Comparison of ENCODE assay signal across 10 mouse cellular contexts in the genomic region with DNA sequence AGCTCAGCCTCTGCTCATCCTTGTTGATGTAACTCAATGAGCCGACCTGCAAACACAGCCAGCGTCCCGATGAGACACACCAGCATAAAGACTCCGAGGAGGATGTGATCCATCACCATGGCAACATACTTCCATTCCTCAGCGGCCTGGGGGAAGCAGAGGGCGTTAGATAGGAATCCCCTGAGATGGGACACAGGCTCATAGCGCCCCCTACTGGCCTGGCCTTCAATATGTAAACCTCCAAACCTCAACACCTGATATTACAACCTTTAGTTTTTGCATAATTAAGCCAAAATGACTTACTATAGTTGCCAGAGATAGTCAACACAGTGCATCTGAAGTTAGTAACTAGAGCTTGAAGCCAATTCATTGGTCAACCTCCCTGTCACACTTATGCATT. TPM values are rescaled to one million over a fixed set of nuclear protein-coding genes. Genes with fewer than 3 reads are reported as not detected.
DNase-seq lines count a peak whose midpoint lies in the region; ATAC-seq and TF ChIP-seq lines count a peak whose summit lies in the region.
"Had no signal": no experiment of that assay in that cellular context is flagged by ENCODE, and none has a peak within 500 bp of the region (broad histone marks: within the 10 kb centered on the region; RNA-seq: fewer than 3 reads in every experiment).

No protein-coding gene starts in this region.

- no peak overlapping the region for H3K9ac ChIP-seq in embryonic facial prominence, embryonic 11.5 days (replicated peaks; ENCODE audit: low read length)
- H3K9ac ChIP-seq: embryonic facial prominence, embryonic 15.5 days; limb, embryonic 13.5 days had no signal

- DNase-seq in layer of hippocampus, adult 2 months (ENCODE audit: low spot score in 2 of 2), result no peak
- DNase-seq in layer of hippocampus, postnatal 36 days, result no peak
- peak; percentile 19 for DNase-seq in MN1 (ENCODE audit: low spot score)
- peak; percentile 52 for DNase-seq in embryonic facial prominence, embryonic 11.5 days (ENCODE audit: low spot score)
- DNase-seq in retina, embryonic 14.5 days (ENCODE audit: low spot score), result peak; percentile 69
- DNase-seq in limb, embryonic 10.5 days (ENCODE audit: low spot score), result no peak
- no peak for DNase-seq in cerebellum, adult 18-20 months

- H3K36me3 ChIP-seq in embryonic facial prominence, embryonic 11.5 days (replicated peaks; ENCODE audit: control insufficient read depth, insufficient read depth, low read depth, low read length), result no peaks in the 10 kb centered on the region
- no peaks in the 10 kb centered on the region for H3K36me3 ChIP-seq in limb, embryonic 10.5 days
- H3K36me3 ChIP-seq: embryonic facial prominence, embryonic 15.5 days; limb, embryonic 13.5 days had no signal

- no peak overlapping the region for H3K4me2 ChIP-seq in embryonic facial prominence, embryonic 11.5 days (ENCODE audit: low read depth, low read length)
- H3K4me2 ChIP-seq: limb, embryonic 13.5 days had no signal

- TF ChIP-seq CTCF in layer of hippocampus, adult 2 months (conservative IDR thresholded peaks at IDR 0.05), result peak; percentile 69

- ATAC-seq in embryonic facial prominence, embryonic 11.5 days (replicated peaks; ENCODE audit: insufficient number of reproducible peaks, low FRiP score, low TSS enrichment, low read depth), result no peak
- no peak for ATAC-seq in activated CD4-positive, CD25-positive, alpha-beta regulatory T cell, adult 4 months

- H3K27me3 ChIP-seq in embryonic facial prominence, embryonic 11.5 days (ENCODE audit: control insufficient read depth, insufficient read depth, low read length), result no peaks in the 10 kb centered on the region
- no peaks in the 10 kb centered on the region for H3K27me3 ChIP-seq in limb, embryonic 10.5 days (ENCODE audit: low read depth, poor library complexity, severe bottlenecking)
- H3K27me3 ChIP-seq: embryonic facial prominence, embryonic 15.5 days; limb, embryonic 13.5 days had no signal

- no peaks in the 10 kb centered on the region for H3K9me3 ChIP-seq in embryonic facial prominence, embryonic 11.5 days (replicated peaks; ENCODE audit: control insufficient read depth, low read length)
- no peaks in the 10 kb centered on the region for H3K9me3 ChIP-seq in limb, embryonic 10.5 days (replicated peaks)
- H3K9me3 ChIP-seq: embryonic facial prominence, embryonic 15.5 days; limb, embryonic 13.5 days had no signal

- 18% methylated on average over 7 of the region's 7 CpGs for whole genome bisulfite sequencing in embryonic facial prominence, embryonic 11.5 days
- 23% methylated on average over 7 of the region's 7 CpGs for WGBS in limb, embryonic 10.5 days

- H3K4me1 ChIP-seq in embryonic facial prominence, embryonic 11.5 days (ENCODE audit: control insufficient read depth, insufficient read depth, low read length), result no peaks in the 10 kb centered on the region
- peaks cover 54% of the 10 kb centered on the region for H3K4me1 ChIP-seq in limb, embryonic 10.5 days

- no peak overlapping the region for H3K4me3 ChIP-seq in layer of hippocampus, adult 2 months
- H3K4me3 ChIP-seq in embryonic facial prominence, embryonic 11.5 days (ENCODE audit: low read depth, low read length), result no peak overlapping the region
- H3K4me3 ChIP-seq in limb, embryonic 10.5 days, result no peak overlapping the region
- H3K4me3 ChIP-seq: embryonic facial prominence, embryonic 15.5 days; limb, embryonic 13.5 days had no signal

- no peak overlapping the region for H3K27ac ChIP-seq in layer of hippocampus, adult 2 months
- no peak overlapping the region for H3K27ac ChIP-seq in embryonic facial prominence, embryonic 11.5 days (replicated peaks; ENCODE audit: low read depth, low read length)
- no peak overlapping the region for H3K27ac ChIP-seq in limb, embryonic 10.5 days
- H3K27ac ChIP-seq: embryonic facial prominence, embryonic 15.5 days; limb, embryonic 13.5 days had no signal

RNA-seq across cellular contexts. Expression of a gene that starts 14.0 kb away (rescaled TPM):
- under 1 TPM; 0.42 to 0.54 TPM for total RNA-seq in layer of hippocampus, adult 2 months (2021)
- under 1 TPM; 0.33 to 0.40 TPM for total RNA-seq in layer of hippocampus, postnatal 36 days (2021)
- polyA plus RNA-seq in embryonic facial prominence, embryonic 11.5 days (2014; fragmentation: Nextera tagmentation; extraction: Ambion mirVana), result 0.88 and 1.2 TPM in 2 replicates
- 2.3 and 3.9 TPM in 2 replicates for polyA plus RNA-seq in limb, embryonic 10.5 days (2016; fragmentation: Nextera tagmentation; extraction: Ambion mirVana)
- not detected for polyA plus RNA-seq in activated CD4-positive, CD25-positive, alpha-beta regulatory T cell, adult 4 months (2017; shearing (Covaris generic))

RNA-seq across cellular contexts. Expression of a gene that starts 36.6 kb away (rescaled TPM):
- total RNA-seq in layer of hippocampus, adult 2 months (2021), result 1 to 10 TPM; 8.1 to 10.0 TPM
- total RNA-seq in layer of hippocampus, postnatal 36 days (2021), result 1 to 10 TPM; 7.9 to 9.0 TPM
- 15.9 and 17.5 TPM in 2 replicates for polyA plus RNA-seq in embryonic facial prominence, embryonic 11.5 days (2014; fragmentation: Nextera tagmentation; extraction: Ambion mirVana)
- 13.3 and 14.2 TPM in 2 replicates for polyA plus RNA-seq in limb, embryonic 10.5 days (2016; fragmentation: Nextera tagmentation; extraction: Ambion mirVana)
- polyA plus RNA-seq in activated CD4-positive, CD25-positive, alpha-beta regulatory T cell, adult 4 months (2017; shearing (Covaris generic)), result 10 to 100 TPM; 70.1 to 72.4 TPM

Comparison
In these comparisons a context has a peak if more than half of its experiments do, and no peak if none do; other contexts are left out.
1. DNase-seq: peak in MN1 (single experiment), embryonic facial prominence, embryonic 11.5 days (single experiment) and retina, embryonic 14.5 days (single experiment); none in layer of hippocampus, adult 2 months (0 of 2), layer of hippocampus, postnatal 36 days (0 of 2), limb, embryonic 10.5 days (single experiment) and cerebellum, adult 18-20 months (0 of 2).